Mouse (Mus musculus): ENCODE results near the gene Fgfr2. TPM values are rescaled to one million over a fixed set of nuclear protein-coding genes. Genes with fewer than 3 reads are reported as not detected.
"Not testable (repeated sequence)": the region's sequence is repeated elsewhere in the genome, so short reads cannot be mapped to it uniquely, and the experiment has no call there.

The Fgfr2 gene
- polyA plus RNA-seq, 1 experiment from 2014 or later: 33.9 TPM

DNA sequence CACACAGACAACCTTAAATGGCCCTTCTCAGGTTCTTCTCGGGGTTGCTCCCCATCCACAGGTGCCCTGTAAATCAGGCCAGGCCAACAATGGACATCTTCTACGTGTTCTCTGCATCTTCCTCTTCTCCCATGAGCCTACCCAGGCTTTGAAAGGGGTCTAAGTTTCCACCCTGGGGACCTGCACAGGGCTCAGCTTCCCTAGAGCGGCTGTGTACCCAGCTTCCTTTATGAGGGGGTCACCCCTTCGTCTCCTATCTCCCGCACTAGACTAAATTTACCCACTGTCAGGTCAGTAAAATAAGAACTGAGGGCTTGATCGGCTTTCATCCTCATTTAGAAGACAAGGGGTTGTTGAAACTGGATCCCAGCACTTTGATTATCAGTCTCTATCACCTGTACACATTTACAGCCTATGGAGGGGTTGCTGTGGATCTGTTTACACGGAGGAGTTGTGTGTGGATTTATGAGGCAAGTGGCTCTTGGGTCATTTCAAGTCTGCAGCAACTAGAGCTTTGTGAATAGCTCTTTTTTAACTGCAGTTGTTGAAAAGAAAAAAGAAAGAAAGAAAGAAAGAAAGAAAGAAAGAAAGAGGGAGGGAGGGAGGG lies 2969.7 kb downstream of the Fgfr2 start:
- Histone ChIP-seq H3K4me1 (replicated peaks) (no peaks in the 10 kb centered on the region), H3K4me3 (no peak overlapping the region), H3K9me3 (no peaks in the 10 kb centered on the region), H3K9ac (no peak overlapping the region), H3K27ac (no peak overlapping the region), H3K4me2 (no peak overlapping the region), H3K27me3 (no peaks in the 10 kb centered on the region), H3K36me3 (no peaks in the 10 kb centered on the region)
- ATAC-seq (ENCODE audit: low FRiP score): no peak
- 85% methylated on average over 7 of the region's 7 CpGs for WGBS

- WGBS: 91% methylated on average over 5 of the region's 5 CpGs
- no peaks in the 10 kb centered on the region for H3K4me1 ChIP-seq (replicated peaks)
- H3K4me2 ChIP-seq: no peak overlapping the region
- H3K9me3 ChIP-seq: no peaks in the 10 kb centered on the region
- H3K9ac ChIP-seq: no peak overlapping the region
- no peak for ATAC-seq (ENCODE audit: low FRiP score)
- H3K4me3 ChIP-seq: no peak overlapping the region
- H3K36me3 ChIP-seq: no peaks in the 10 kb centered on the region
- no peak overlapping the region for H3K27ac ChIP-seq
- no peaks in the 10 kb centered on the region for H3K27me3 ChIP-seq
Measured at GRCm38 (mm10) chr7:130148906-130149305, 2974.2 kb downstream of the Fgfr2 start.

GRCm38 (mm10) chr7:130147230-130147629 lies 2975.9 kb downstream of the Fgfr2 start:
- no peaks in the 10 kb centered on the region for H3K27me3 ChIP-seq
- WGBS: 85% methylated on average over 7 of the region's 7 CpGs

GRCm38 (mm10) chr7:130145211-130145610 lies 2977.9 kb downstream of the Fgfr2 start:
- no peak for ATAC-seq (ENCODE audit: low FRiP score)
- H3K9ac ChIP-seq: no peak overlapping the region
- 86% methylated on average over 4 of the region's 4 CpGs for WGBS
- no peak overlapping the region for H3K27ac ChIP-seq
- 0 out of 2 replicates have a peak, but pooled peaks cover 3% of the 10 kb centered on the region for H3K4me1 ChIP-seq (replicated peaks)
- no peaks in the 10 kb centered on the region for H3K9me3 ChIP-seq
- H3K4me2 ChIP-seq: no peak overlapping the region
- H3K36me3 ChIP-seq: no peaks in the 10 kb centered on the region
- H3K27me3 ChIP-seq: no peaks in the 10 kb centered on the region
- H3K4me3 ChIP-seq: no peak overlapping the region

More at GRCm38 (mm10) chr7:130147230-130147629, 2975.9 kb downstream of the Fgfr2 start:
- H3K4me1 ChIP-seq (replicated peaks): 0 out of 2 replicates have a peak, but pooled peaks cover 3% of the 10 kb centered on the region
- no peaks in the 10 kb centered on the region for H3K36me3 ChIP-seq
- no peak overlapping the region for H3K9ac ChIP-seq
- no peaks in the 10 kb centered on the region for H3K9me3 ChIP-seq
- no peak overlapping the region for H3K4me3 ChIP-seq
- no peak overlapping the region for H3K4me2 ChIP-seq
- no peak for ATAC-seq (ENCODE audit: low FRiP score)
- H3K27ac ChIP-seq: no peak overlapping the region

- no peaks in the 10 kb centered on the region for H3K36me3 ChIP-seq
- no peak overlapping the region for H3K9ac ChIP-seq
- H3K4me3 ChIP-seq: no peak overlapping the region
- H3K4me2 ChIP-seq: no peak overlapping the region
- no peak for ATAC-seq (ENCODE audit: low FRiP score)
- H3K4me1 ChIP-seq (replicated peaks): 0 out of 2 replicates have a peak, but pooled peaks cover 3% of the 10 kb centered on the region
- H3K27ac ChIP-seq: no peak overlapping the region
- no peaks in the 10 kb centered on the region for H3K27me3 ChIP-seq
- 74% methylated on average over 7 of the region's 7 CpGs for WGBS
- H3K9me3 ChIP-seq: no peaks in the 10 kb centered on the region
Measured at GRCm38 (mm10) chr7:130143371-130143770, 2979.8 kb downstream of the Fgfr2 start.

DNA sequence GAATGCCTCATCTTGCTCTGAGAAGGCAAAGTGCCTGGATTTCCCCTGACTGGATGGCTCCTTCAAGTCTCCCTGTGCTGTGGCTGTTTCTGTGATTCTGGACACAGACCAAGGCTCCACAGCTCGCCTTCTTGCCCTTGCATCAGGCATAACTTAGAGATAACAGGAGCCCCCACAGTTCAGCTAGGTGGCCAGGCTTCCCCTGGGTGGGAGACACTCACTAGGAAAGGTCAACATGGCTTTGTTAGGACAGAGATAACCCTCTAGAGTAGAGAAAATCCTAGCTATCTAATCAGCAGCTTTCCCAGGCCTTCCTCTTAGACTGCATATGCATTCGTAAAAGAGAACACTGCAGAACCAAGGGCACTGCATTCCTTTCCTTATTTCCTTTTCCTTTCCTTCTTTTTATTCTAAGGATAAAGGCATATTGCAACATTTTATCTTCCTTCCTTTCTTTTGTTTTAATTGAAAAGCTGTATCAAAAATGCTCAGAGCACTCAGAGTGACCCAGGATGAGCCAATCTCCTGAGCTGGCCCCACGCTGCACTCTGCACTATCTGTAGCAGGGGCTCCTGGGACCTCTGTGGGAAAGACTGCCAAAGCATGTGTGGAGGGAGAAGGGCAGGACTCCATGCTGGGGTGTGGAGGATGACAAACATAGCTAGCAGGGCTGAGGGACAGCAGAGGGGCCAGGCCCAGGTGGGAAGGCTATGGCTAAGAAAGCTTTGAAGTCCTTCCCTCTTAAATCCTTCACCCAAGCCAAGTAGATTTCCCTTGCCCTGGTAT lies 2981.9 kb downstream of the Fgfr2 start:
- no peak for ATAC-seq (ENCODE audit: low FRiP score)
- H3K4me1 ChIP-seq (replicated peaks): 0 out of 2 replicates have a peak, but pooled peaks cover 3% of the 10 kb centered on the region
- H3K4me3 ChIP-seq: no peak overlapping the region
- no peak overlapping the region for H3K4me2 ChIP-seq
- no peak overlapping the region for H3K27ac ChIP-seq
- H3K36me3 ChIP-seq: no peaks in the 10 kb centered on the region
- WGBS: 83% methylated on average over 3 of the region's 3 CpGs
- H3K27me3 ChIP-seq: no peaks in the 10 kb centered on the region
- H3K9ac ChIP-seq: 0 out of 2 replicates have a peak overlapping the region, but pooled peaks have one; percentile 14
- no peaks in the 10 kb centered on the region for H3K9me3 ChIP-seq

DNA sequence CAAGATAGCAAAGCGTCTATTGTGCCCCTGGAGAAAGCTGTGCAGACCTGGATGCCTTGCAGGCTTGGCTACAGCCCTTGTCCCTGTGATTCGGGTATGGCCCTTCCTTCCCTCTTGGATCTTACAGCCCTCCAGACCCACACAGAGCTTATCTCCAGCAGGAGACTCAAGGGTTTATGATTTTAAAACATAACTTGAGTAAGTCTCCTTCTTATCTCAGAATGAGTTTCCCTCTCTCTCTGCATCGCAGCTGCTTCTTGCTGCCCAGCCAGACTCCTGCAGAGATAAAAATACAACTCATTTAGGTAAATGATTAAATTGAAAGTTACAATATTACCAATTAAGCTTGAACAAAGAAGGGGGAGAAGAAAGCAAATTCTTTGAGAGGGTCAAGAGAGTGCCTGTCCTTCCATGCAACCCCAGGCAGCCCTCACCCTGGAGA lies 2988.2 kb downstream of the Fgfr2 start:
- H3K27ac ChIP-seq: no peak overlapping the region
- H3K9me3 ChIP-seq: no peaks in the 10 kb centered on the region
- no peak for ATAC-seq (ENCODE audit: low FRiP score)
- peaks cover 2% of the 10 kb centered on the region for H3K4me1 ChIP-seq (replicated peaks)
- no peak overlapping the region for H3K4me3 ChIP-seq
- no peak overlapping the region for H3K9ac ChIP-seq
- no peaks in the 10 kb centered on the region for H3K36me3 ChIP-seq
- H3K4me2 ChIP-seq: no peak overlapping the region
- H3K27me3 ChIP-seq: no peaks in the 10 kb centered on the region
- 40% methylated on average over 3 of the region's 3 CpGs for WGBS

DNA sequence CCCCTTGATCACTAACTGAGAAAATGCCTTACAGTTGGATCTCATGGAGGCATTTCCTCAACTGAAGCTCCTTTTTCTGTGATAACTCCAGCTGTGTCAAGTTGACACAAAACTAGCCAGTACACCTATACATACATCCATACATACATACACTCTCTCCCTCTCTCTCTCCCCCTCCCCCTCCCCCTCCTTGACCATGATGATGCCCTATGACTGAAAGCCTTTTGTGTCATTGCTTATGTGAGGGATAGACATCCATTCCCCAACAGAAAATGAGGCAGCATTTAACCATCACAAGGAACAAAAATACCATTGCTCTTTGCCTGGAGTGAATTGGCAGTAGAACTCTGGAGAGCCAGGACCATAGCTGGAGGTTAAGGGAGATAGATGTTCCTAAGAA lies 2988.7 kb downstream of the Fgfr2 start:
- not testable (repeated sequence) for H3K4me3 ChIP-seq; H3K27ac ChIP-seq; H3K4me1 ChIP-seq (replicated peaks); H3K36me3 ChIP-seq; ATAC-seq (ENCODE audit: low FRiP score); H3K9ac ChIP-seq; H3K9me3 ChIP-seq; H3K4me2 ChIP-seq; H3K27me3 ChIP-seq

DNA sequence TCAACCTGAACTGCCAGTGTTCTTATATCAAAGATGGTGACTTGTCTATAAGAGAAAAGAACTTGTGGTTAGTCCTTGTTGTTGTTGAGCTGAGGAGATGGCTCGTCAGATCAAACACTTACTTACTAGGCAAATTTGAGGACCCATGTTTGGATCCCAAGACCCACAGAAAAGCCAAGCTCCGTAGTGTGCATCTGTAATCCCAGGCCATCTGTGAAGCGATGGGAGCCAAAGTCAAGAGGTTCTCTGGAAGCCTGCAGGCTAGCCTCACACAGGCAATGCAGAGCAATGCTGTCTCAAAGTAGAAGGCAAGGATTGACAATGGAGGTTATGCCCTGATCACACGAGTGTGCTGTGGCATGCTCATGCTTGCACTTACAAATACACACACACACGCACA lies 2992.9 kb downstream of the Fgfr2 start:
- Histone ChIP-seq H3K27me3 (no peaks in the 10 kb centered on the region), H3K27ac (no peak overlapping the region), H3K4me3 (no peak overlapping the region), H3K9ac (no peak overlapping the region), H3K4me2 (no peak overlapping the region), H3K36me3 (no peaks in the 10 kb centered on the region), H3K9me3 (no peaks in the 10 kb centered on the region), H3K4me1 (replicated peaks) (peaks cover 13% of the 10 kb centered on the region)
- WGBS: 91% methylated on average over 5 of the region's 5 CpGs
- no peak for ATAC-seq (ENCODE audit: low FRiP score)

- no peak overlapping the region for H3K4me3 ChIP-seq
- no peak for ATAC-seq (ENCODE audit: low FRiP score)
- H3K4me1 ChIP-seq (replicated peaks): peaks cover 13% of the 10 kb centered on the region
- 19% methylated on average over 16 of the region's 16 CpGs for WGBS
- no peaks in the 10 kb centered on the region for H3K9me3 ChIP-seq
- no peaks in the 10 kb centered on the region for H3K27me3 ChIP-seq
- peak overlapping the region; percentile 37 for H3K4me2 ChIP-seq
- no peak overlapping the region for H3K9ac ChIP-seq
- no peaks in the 10 kb centered on the region for H3K36me3 ChIP-seq
- peak overlapping the region; percentile 62 for H3K27ac ChIP-seq
Measured at GRCm38 (mm10) chr7:130129359-130129960, 2993.7 kb downstream of the Fgfr2 start.

GRCm38 (mm10) chr7:130121507-130121906 lies 3001.6 kb downstream of the Fgfr2 start:
- Histone ChIP-seq H3K36me3 (no peaks in the 10 kb centered on the region), H3K9ac (no peak overlapping the region), H3K4me1 (replicated peaks) (peaks cover 6% of the 10 kb centered on the region), H3K27ac (no peak overlapping the region), H3K4me2 (no peak overlapping the region), H3K9me3 (no peaks in the 10 kb centered on the region), H3K27me3 (0 out of 2 replicates have a peak, but pooled peaks cover 3% of the 10 kb centered on the region), H3K4me3 (no peak overlapping the region)
- no peak for ATAC-seq (ENCODE audit: low FRiP score)
- WGBS: 10% methylated on average over 2 of the region's 2 CpGs

- ATAC-seq (ENCODE audit: low FRiP score): no peak
- Histone ChIP-seq H3K4me3 (no peak overlapping the region), H3K4me1 (replicated peaks) (peaks cover 6% of the 10 kb centered on the region), H3K9ac (no peak overlapping the region), H3K27me3 (0 out of 2 replicates have a peak, but pooled peaks cover 3% of the 10 kb centered on the region), H3K27ac (0 out of 2 replicates have a peak overlapping the region, but pooled peaks have one; percentile 1), H3K9me3 (no peaks in the 10 kb centered on the region), H3K4me2 (no peak overlapping the region), H3K36me3 (no peaks in the 10 kb centered on the region)
- WGBS: 54% methylated on average over 6 of the region's 6 CpGs
Measured at GRCm38 (mm10) chr7:130119466-130119865, 3003.7 kb downstream of the Fgfr2 start.
